Mouse (Mus musculus): ENCODE measurements around the gene Shisal2a. TPM values are rescaled to one million over a fixed set of nuclear protein-coding genes. Genes with fewer than 3 reads are reported as not detected.

The Shisal2a gene
- polyA plus RNA-seq, 1 experiment from 2014 or later, result 2.0 TPM

- no peak overlapping the region for H3K4me3 ChIP-seq
- no peak overlapping the region for H3K9ac ChIP-seq (replicated peaks)
- no peaks in the 10 kb centered on the region for H3K27me3 ChIP-seq
- no peaks in the 10 kb centered on the region for H3K9me3 ChIP-seq
- peaks cover 46% of the 10 kb centered on the region for H3K4me1 ChIP-seq
- H3K27ac ChIP-seq (replicated peaks), result peak overlapping the region; percentile 74
- no peak overlapping the region for H3K4me2 ChIP-seq (replicated peaks)
- no peaks in the 10 kb centered on the region for H3K36me3 ChIP-seq
- WGBS, result 40% methylated on average over 8 of the region's 8 CpGs
- no peak for ATAC-seq (ENCODE audit: low FRiP score, low read depth)
These were observed 33.2 kb downstream of the Shisal2a start for GRCm38 (mm10) chr4:108349836-108350547.

GRCm38 (mm10) chr4:108349064-108349463 lies 34.1 kb downstream of the Shisal2a start:
- ATAC-seq (ENCODE audit: low FRiP score, low read depth), result no peak
- Histone ChIP-seq H3K9ac (replicated peaks) (no peak overlapping the region), H3K27me3 (no peaks in the 10 kb centered on the region), H3K27ac (replicated peaks) (no peak overlapping the region), H3K36me3 (no peaks in the 10 kb centered on the region), H3K4me2 (replicated peaks) (no peak overlapping the region), H3K4me1 (peaks cover 51% of the 10 kb centered on the region), H3K4me3 (no peak overlapping the region), H3K9me3 (no peaks in the 10 kb centered on the region)
- WGBS, result 74% methylated on average over 3 of the region's 3 CpGs

GRCm38 (mm10) chr4:108348256-108348875 lies 34.8 kb downstream of the Shisal2a start:
- no peaks in the 10 kb centered on the region for H3K27me3 ChIP-seq
- no peak overlapping the region for H3K4me2 ChIP-seq (replicated peaks)
- ATAC-seq (ENCODE audit: low FRiP score, low read depth), result no peak
- peaks cover 54% of the 10 kb centered on the region for H3K4me1 ChIP-seq
- H3K9me3 ChIP-seq, result no peaks in the 10 kb centered on the region
- no peak overlapping the region for H3K4me3 ChIP-seq
- 71% methylated on average over 5 of the region's 5 CpGs for WGBS
- no peaks in the 10 kb centered on the region for H3K36me3 ChIP-seq
- no peak overlapping the region for H3K9ac ChIP-seq (replicated peaks)
- no peak overlapping the region for H3K27ac ChIP-seq (replicated peaks)

GRCm38 (mm10) chr4:108347111-108347510 lies 36.0 kb downstream of the Shisal2a start:
- Histone ChIP-seq H3K27ac (replicated peaks) (no peak overlapping the region), H3K4me1 (peaks cover 54% of the 10 kb centered on the region)
- WGBS, result 97% methylated on average over 5 of the region's 5 CpGs

GRCm38 (mm10) chr4:108345826-108346225 lies 37.3 kb downstream of the Shisal2a start:
- Histone ChIP-seq H3K36me3 (no peaks in the 10 kb centered on the region), H3K4me3 (no peak overlapping the region), H3K9me3 (no peaks in the 10 kb centered on the region), H3K9ac (replicated peaks) (no peak overlapping the region; the same call in 1 of the 2 replicates), H3K27me3 (no peaks in the 10 kb centered on the region), H3K4me1 (peaks cover 47% of the 10 kb centered on the region), H3K27ac (replicated peaks) (peak overlapping the region; percentile 49), H3K4me2 (replicated peaks) (no peak overlapping the region)
- 26% methylated on average over 5 of the region's 5 CpGs for WGBS
- ATAC-seq (ENCODE audit: low FRiP score, low read depth), result no peak

More at GRCm38 (mm10) chr4:108347111-108347510, 36.0 kb downstream of the Shisal2a start:
- no peaks in the 10 kb centered on the region for H3K9me3 ChIP-seq
- H3K4me3 ChIP-seq, result no peak overlapping the region
- no peak for ATAC-seq (ENCODE audit: low FRiP score, low read depth)
- H3K4me2 ChIP-seq (replicated peaks), result no peak overlapping the region
- H3K27me3 ChIP-seq, result no peaks in the 10 kb centered on the region
- no peak overlapping the region for H3K9ac ChIP-seq (replicated peaks)
- no peaks in the 10 kb centered on the region for H3K36me3 ChIP-seq

GRCm38 (mm10) chr4:108344631-108345083 lies 38.5 kb downstream of the Shisal2a start:
- Histone ChIP-seq H3K4me1 (peaks cover 35% of the 10 kb centered on the region), H3K9me3 (no peaks in the 10 kb centered on the region), H3K27me3 (no peaks in the 10 kb centered on the region), H3K4me2 (replicated peaks) (peak overlapping the region; percentile 28; the same call in 1 of the 2 replicates), H3K27ac (replicated peaks) (peak overlapping the region; percentile 85), H3K4me3 (no peak overlapping the region), H3K9ac (replicated peaks) (no peak overlapping the region), H3K36me3 (no peaks in the 10 kb centered on the region)
- WGBS, result 7% methylated on average over 6 of the region's 7 CpGs
- peak; percentile 38; the same call in 1 of the 2 replicates for ATAC-seq (ENCODE audit: low FRiP score, low read depth)

- Histone ChIP-seq H3K4me2 (replicated peaks) (no peak overlapping the region), H3K27me3 (no peaks in the 10 kb centered on the region), H3K36me3 (peaks cover 30% of the 10 kb centered on the region), H3K27ac (replicated peaks) (peak overlapping the region; percentile 60), H3K4me1 (peaks cover 21% of the 10 kb centered on the region), H3K4me3 (no peak overlapping the region), H3K9ac (replicated peaks) (peak overlapping the region; percentile 31; the same call in 1 of the 2 replicates), H3K9me3 (no peaks in the 10 kb centered on the region)
- 18% methylated on average over 4 of the region's 4 CpGs for WGBS
- ATAC-seq (ENCODE audit: low FRiP score, low read depth), result peak; percentile 79
These were observed 43.9 kb downstream of the Shisal2a start for GRCm38 (mm10) chr4:108339277-108339690.

- Histone ChIP-seq H3K27ac (replicated peaks) (peak overlapping the region; percentile 60), H3K4me3 (no peak overlapping the region), H3K4me2 (replicated peaks) (no peak overlapping the region), H3K9ac (replicated peaks) (peak overlapping the region; percentile 31; the same call in 1 of the 2 replicates), H3K27me3 (no peaks in the 10 kb centered on the region), H3K4me1 (peaks cover 16% of the 10 kb centered on the region), H3K9me3 (no peaks in the 10 kb centered on the region), H3K36me3 (peaks cover 32% of the 10 kb centered on the region)
- 0 out of 2 replicates have a peak, but pooled peaks have one; percentile 14 for ATAC-seq (ENCODE audit: low FRiP score, low read depth)
- WGBS, result 62% methylated on average over 10 of the region's 10 CpGs
These were observed 44.3 kb downstream of the Shisal2a start for GRCm38 (mm10) chr4:108338811-108339210.

GRCm38 (mm10) chr4:108338321-108338733 lies 44.8 kb downstream of the Shisal2a start:
- peak overlapping the region; percentile 31; the same call in 1 of the 2 replicates for H3K9ac ChIP-seq (replicated peaks)
- peak overlapping the region; percentile 60; the same call in 1 of the 2 replicates for H3K27ac ChIP-seq (replicated peaks)
- H3K4me1 ChIP-seq, result peaks cover 16% of the 10 kb centered on the region
- 62% methylated on average over 9 of the region's 9 CpGs for WGBS
- no peak overlapping the region for H3K4me3 ChIP-seq
- no peak for ATAC-seq (ENCODE audit: low FRiP score, low read depth)
- no peaks in the 10 kb centered on the region for H3K9me3 ChIP-seq
- H3K36me3 ChIP-seq, result peaks cover 36% of the 10 kb centered on the region
- H3K27me3 ChIP-seq, result no peaks in the 10 kb centered on the region
- no peak overlapping the region for H3K4me2 ChIP-seq (replicated peaks)

GRCm38 (mm10) chr4:108337817-108338216 lies 45.3 kb downstream of the Shisal2a start:
- Histone ChIP-seq H3K27ac (replicated peaks) (peak overlapping the region; percentile 60; the same call in 1 of the 2 replicates), H3K36me3 (peaks cover 39% of the 10 kb centered on the region), H3K4me3 (no peak overlapping the region), H3K9ac (replicated peaks) (no peak overlapping the region), H3K4me2 (replicated peaks) (no peak overlapping the region), H3K27me3 (no peaks in the 10 kb centered on the region), H3K9me3 (no peaks in the 10 kb centered on the region), H3K4me1 (peaks cover 16% of the 10 kb centered on the region)
- ATAC-seq (ENCODE audit: low FRiP score, low read depth), result no peak
- WGBS, result 29% methylated on average over 3 of the region's 3 CpGs

- no peaks in the 10 kb centered on the region for H3K27me3 ChIP-seq
- 82% methylated on average over 2 of the region's 2 CpGs for WGBS
- no peak overlapping the region for H3K27ac ChIP-seq (replicated peaks)
- no peaks in the 10 kb centered on the region for H3K9me3 ChIP-seq
- no peak overlapping the region for H3K4me2 ChIP-seq (replicated peaks)
- peaks cover 47% of the 10 kb centered on the region for H3K36me3 ChIP-seq
- H3K9ac ChIP-seq (replicated peaks), result no peak overlapping the region
- H3K4me3 ChIP-seq, result no peak overlapping the region
- H3K4me1 ChIP-seq, result peaks cover 16% of the 10 kb centered on the region
- no peak for ATAC-seq (ENCODE audit: low FRiP score, low read depth)
These were observed 46.4 kb downstream of the Shisal2a start for GRCm38 (mm10) chr4:108336765-108337164.

GRCm38 (mm10) chr4:108335413-108335812 lies 47.7 kb downstream of the Shisal2a start:
- no peak for ATAC-seq (ENCODE audit: low FRiP score, low read depth)
- H3K27ac ChIP-seq (replicated peaks), result no peak overlapping the region
- peaks cover 52% of the 10 kb centered on the region for H3K36me3 ChIP-seq
- no peak overlapping the region for H3K4me2 ChIP-seq (replicated peaks)
- H3K9me3 ChIP-seq, result no peaks in the 10 kb centered on the region
- peaks cover 16% of the 10 kb centered on the region for H3K4me1 ChIP-seq
- H3K9ac ChIP-seq (replicated peaks), result no peak overlapping the region
- H3K4me3 ChIP-seq, result no peak overlapping the region
- no peaks in the 10 kb centered on the region for H3K27me3 ChIP-seq
- 90% methylated on average over 6 of the region's 6 CpGs for WGBS

All from midbrain, embryonic 12.5 days (tissue).